Mouse (Mus musculus) gastrocnemius, adult 8-10 months (tissue): ENCODE data around the gene Tmem131l. TPM values are rescaled to one million over a fixed set of nuclear protein-coding genes. Genes with fewer than 3 reads are reported as not detected.
"Not testable (repeated sequence)": the region's sequence is repeated elsewhere in the genome, so short reads cannot be mapped to it uniquely, and the experiment has no call there.

Experiments used
- DNase-seq, 2 experiments: peaks; one replicate each; pipeline ENCODE4 v3.0.0; 2022; ENCODE audit warnings: low spot score in 2 of 2
- total RNA-seq, 4 experiments: library from RNA; stranded (reverse); gene quantifications; 2 replicates each; pipeline ENCODE4 v1.2.4; 2022

Tmem131l gene
- total RNA-seq, 4 experiments from 2014 or later, result 8.7 to 13.1 (median 11.6) TPM

- DNase-seq, result no peak
Measured at GRCm38 (mm10) chr3:83934514-83934913, 105.5 kb downstream of the Tmem131l start.

GRCm38 (mm10) chr3:83915768-83916496 is 124.0 kb downstream of the Tmem131l start:
- peak in 1 of 2 experiments; percentile 27 for DNase-seq

GRCm38 (mm10) chr3:83915102-83915501 is 124.9 kb downstream of the Tmem131l start:
- DNase-seq, result no peak

GRCm38 (mm10) chr3:83910707-83911106 is 129.3 kb downstream of the Tmem131l start:
- DNase-seq, result no peak

GRCm38 (mm10) chr3:83906185-83906584 is 133.8 kb downstream of the Tmem131l start:
- DNase-seq, result no peak

GRCm38 (mm10) chr3:83905161-83905560 is 134.8 kb downstream of the Tmem131l start:
- no peak for DNase-seq

GRCm38 (mm10) chr3:83904176-83904958 is 135.6 kb downstream of the Tmem131l start:
- no peak for DNase-seq

GRCm38 (mm10) chr3:83902943-83903342 is 137.0 kb downstream of the Tmem131l start:
- no peak for DNase-seq

GRCm38 (mm10) chr3:83902459-83902858 is 137.5 kb downstream of the Tmem131l start:
- DNase-seq, result no peak

- no peak for DNase-seq
Measured at GRCm38 (mm10) chr3:83900756-83901373, 139.1 kb downstream of the Tmem131l start.

GRCm38 (mm10) chr3:83899556-83899955 is 140.4 kb downstream of the Tmem131l start:
- peak; percentile 40 to 63 for DNase-seq

- no peak for DNase-seq
Measured at GRCm38 (mm10) chr3:83898246-83898645, 141.7 kb downstream of the Tmem131l start.

GRCm38 (mm10) chr3:83895811-83896210 is 144.2 kb downstream of the Tmem131l start:
- no peak for DNase-seq

- DNase-seq, result no peak
Measured at GRCm38 (mm10) chr3:83895111-83895510, 144.9 kb downstream of the Tmem131l start.

- no peak for DNase-seq
Measured at GRCm38 (mm10) chr3:83885163-83885562, 154.8 kb downstream of the Tmem131l start.

- not testable (repeated sequence) for DNase-seq
Measured at GRCm38 (mm10) chr3:83879261-83880050, 160.5 kb downstream of the Tmem131l start.

GRCm38 (mm10) chr3:83878801-83879200 is 161.2 kb downstream of the Tmem131l start:
- no peak for DNase-seq

- DNase-seq, result no peak
Measured at GRCm38 (mm10) chr3:83876299-83876698, 163.7 kb downstream of the Tmem131l start.

GRCm38 (mm10) chr3:83875078-83875477 is 164.9 kb downstream of the Tmem131l start:
- not testable (repeated sequence) for DNase-seq

- DNase-seq, result not testable (repeated sequence)
Measured at GRCm38 (mm10) chr3:83872853-83873252, 167.1 kb downstream of the Tmem131l start.

GRCm38 (mm10) chr3:83871962-83872361 is 168.0 kb downstream of the Tmem131l start:
- DNase-seq, result not testable (repeated sequence)
